Mouse (Mus musculus): Measurements from ENCODE around the gene Olfr77.

The Olfr77 gene

GRCm38 (mm10) chr9:19916565-19916964, at the start of gene Olfr77:
Gene Olfr77 (plus strand): TSS chr9:19916865.
- in situ Hi-C loops (cut with MboI; ENCODE audit: unreplicated experiment in 2 of 2), result no loop called here

DNA sequence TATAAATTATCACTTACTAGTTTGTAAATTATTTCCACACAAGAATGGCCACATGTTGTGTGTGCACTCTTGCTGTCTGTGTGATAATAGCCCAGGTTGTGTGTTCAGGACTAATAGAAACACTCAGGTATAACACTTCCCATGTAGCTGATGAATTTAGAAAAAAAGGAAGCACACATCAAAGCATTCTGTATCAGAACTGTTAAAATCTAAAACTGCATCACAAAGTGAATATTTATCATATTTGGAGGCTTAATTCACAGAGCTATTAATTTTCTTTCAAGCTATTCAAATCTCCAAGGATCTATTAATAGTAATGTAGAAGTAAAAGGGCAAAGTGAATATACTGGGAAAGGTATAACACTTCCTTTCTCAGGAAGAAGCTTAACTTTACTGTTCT, 28.8 kb upstream of the Olfr77 start, which contains the start of gene Olfr862:
TSS of gene Olfr862 (minus strand) at position 101 of the 400 bp plus-strand sequence.
- in situ Hi-C loops (cut with MboI; ENCODE audit: unreplicated experiment in 2 of 2), result no loop called here

DNA sequence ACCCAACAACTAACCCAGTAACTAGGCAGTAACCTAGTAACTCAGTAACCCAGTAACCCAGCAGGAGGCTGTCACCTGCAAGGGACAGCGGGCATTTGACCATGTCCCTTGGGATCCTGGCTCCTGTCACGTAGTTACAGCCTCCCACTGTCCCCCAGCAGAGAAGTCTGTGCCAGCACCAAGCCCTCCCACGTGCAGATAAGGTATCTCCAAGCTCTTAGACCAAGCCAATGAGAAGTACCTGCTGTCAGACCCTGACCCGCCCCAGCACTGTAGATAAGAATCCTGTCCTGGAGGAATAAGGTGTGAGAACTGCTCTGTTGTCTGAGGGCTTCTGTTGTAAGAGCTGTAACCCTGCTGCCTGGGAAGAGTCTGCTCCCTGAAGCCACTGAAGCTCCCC, 5.5 kb upstream of the Olfr77 start:
- in situ Hi-C loops (cut with MboI; ENCODE audit: unreplicated experiment in 2 of 2), result no loop called here
